Mouse (Mus musculus) gastrocnemius, adult 2 months (tissue): ENCODE data around the gene Gm6217. TPM values are rescaled to one million over a fixed set of nuclear protein-coding genes. Genes with fewer than 3 reads are reported as not detected.
"Not testable (repeated sequence)": the region's sequence is repeated elsewhere in the genome, so short reads cannot be mapped to it uniquely, and the experiment has no call there.

Experiments
- DNase-seq: peaks from one replicate; pipeline ENCODE4 v3.0.0; 2022
- H3K27ac ChIP-seq: fragments of 200-600 bp; 2 replicates; pipeline ENCODE4 v1.8.1; 2022; ENCODE audit warnings: mild to moderate bottlenecking
- H3K4me3 ChIP-seq: fragments of 200-600 bp; 2 replicates; pipeline ENCODE4 v1.8.1; 2022; ENCODE audit warnings: mild to moderate bottlenecking, moderate library complexity
- CTCF ChIP-seq: fragments of 200-600 bp; IDR thresholded peaks from 2 replicates; pipeline ENCODE4 v1.8.1; 2022; ENCODE audit warnings: antibody characterized with exemption, mild to moderate bottlenecking, moderate library complexity
- intact Hi-C: fragments of 180-260 bp; cut with DNase I; formaldehyde crosslinking; loops from one replicate; pipeline ENCODE4 v1.15.1; 2025
- long read RNA-seq, 2 experiments: library from polyadenylated mRNA; stranded (forward); transcript quantifications; one replicate each; pipeline ENCODE4 v2.0.0; 2021
- total RNA-seq, 2 experiments: library from RNA; stranded (reverse); gene quantifications; 2 replicates each; pipeline ENCODE4 v1.2.3; 2021

Gene Gm6217
- not detected for total RNA-seq
- long read RNA-seq, experiment 1 = 0 reads
- long read RNA-seq, experiment 2 = 0 reads

- H3K4me3 ChIP-seq, H3K27ac ChIP-seq, intact Hi-C loops, DNase-seq: not testable (repeated sequence)
Observed at GRCm38 (mm10) chr1:82931326-82931725, at the start of gene Gm6217. Gene Gm6217, minus strand, starts transcription at chr1:82931399.

GRCm38 (mm10) chr1:82977840-82978239 lies 46.6 kb upstream of the Gm6217 start:
- TF ChIP-seq CTCF = no peak
- DNase-seq = no peak
- Histone ChIP-seq H3K27ac (no peak overlapping the region), H3K4me3 (no peak overlapping the region)
- intact Hi-C loops = no loop called here

- intact Hi-C loops = no loop called here
- Histone ChIP-seq H3K4me3 (no peak overlapping the region), H3K27ac (no peak overlapping the region)
- no peak for DNase-seq
- no peak for TF ChIP-seq CTCF
Observed at GRCm38 (mm10) chr1:82975750-82976149, 44.6 kb upstream of the Gm6217 start.

- H3K27ac ChIP-seq = no peak overlapping the region
- no peak for TF ChIP-seq CTCF
- DNase-seq = no peak
- intact Hi-C loops = no loop called here
- no peak overlapping the region for H3K4me3 ChIP-seq
Observed at GRCm38 (mm10) chr1:82974342-82974741, 43.1 kb upstream of the Gm6217 start.

- Histone ChIP-seq H3K27ac (no peak overlapping the region), H3K4me3 (no peak overlapping the region)
- TF ChIP-seq CTCF = no peak
- DNase-seq = no peak
- intact Hi-C loops = no loop called here
Observed at GRCm38 (mm10) chr1:82973901-82974300, 42.7 kb upstream of the Gm6217 start.

GRCm38 (mm10) chr1:82973244-82973643 lies 42.0 kb upstream of the Gm6217 start:
- intact Hi-C loops = no loop called here
- H3K4me3 ChIP-seq = no peak overlapping the region
- H3K27ac ChIP-seq = no peak overlapping the region
- DNase-seq = no peak
- TF ChIP-seq CTCF = no peak

- intact Hi-C loops = no loop called here
- no peak overlapping the region for H3K27ac ChIP-seq
- no peak overlapping the region for H3K4me3 ChIP-seq
- no peak for TF ChIP-seq CTCF
- DNase-seq = no peak
Observed at GRCm38 (mm10) chr1:82972046-82972445, 40.8 kb upstream of the Gm6217 start.

- Histone ChIP-seq H3K27ac (no peak overlapping the region), H3K4me3 (no peak overlapping the region)
- no peak for TF ChIP-seq CTCF
- intact Hi-C loops = no loop called here
- no peak for DNase-seq
Observed at GRCm38 (mm10) chr1:82966413-82966812, 35.2 kb upstream of the Gm6217 start.

GRCm38 (mm10) chr1:82959870-82960385 lies 28.7 kb upstream of the Gm6217 start, which contains the start of gene Gm47955:
Gene Gm47955, plus strand, starts transcription at chr1:82960286.
- Histone ChIP-seq H3K4me3 (no peak within 1 kb of the TSS), H3K27ac (no peak within 1 kb of the TSS)
- intact Hi-C loops = no loop called here
- no peak for DNase-seq
- TF ChIP-seq CTCF = no peak

GRCm38 (mm10) chr1:82955913-82956312 lies 24.7 kb upstream of the Gm6217 start, which contains the start of gene Gm7544:
Gene Gm7544, minus strand, starts transcription at chr1:82956013.
- H3K27ac ChIP-seq, DNase-seq, intact Hi-C loops, H3K4me3 ChIP-seq: not testable (repeated sequence)

- DNase-seq = no peak
- intact Hi-C loops = no loop called here
Observed at GRCm38 (mm10) chr1:82948601-82949000, 17.4 kb upstream of the Gm6217 start.

GRCm38 (mm10) chr1:82946029-82946428 lies 14.8 kb upstream of the Gm6217 start:
- DNase-seq, H3K4me3 ChIP-seq, H3K27ac ChIP-seq, intact Hi-C loops: not testable (repeated sequence)

More at GRCm38 (mm10) chr1:82948601-82949000, 17.4 kb upstream of the Gm6217 start:
- H3K4me3 ChIP-seq = no peak overlapping the region
- no peak for TF ChIP-seq CTCF
- H3K27ac ChIP-seq = no peak overlapping the region

GRCm38 (mm10) chr1:82943295-82943694 lies 12.1 kb upstream of the Gm6217 start, which contains the start of gene A030003K21Rik:
Gene A030003K21Rik, minus strand, starts transcription at chr1:82943388.
- H3K27ac ChIP-seq, H3K4me3 ChIP-seq, intact Hi-C loops, DNase-seq: not testable (repeated sequence)

- DNase-seq, H3K4me3 ChIP-seq, H3K27ac ChIP-seq, intact Hi-C loops: not testable (repeated sequence)
Observed at GRCm38 (mm10) chr1:82942505-82942904, 11.3 kb upstream of the Gm6217 start.
